Mouse (Mus musculus) heart, adult 8-10 months (tissue): ENCODE results near the gene Dbi. TPM values are rescaled to one million over a fixed set of nuclear protein-coding genes. Genes with fewer than 3 reads are reported as not detected.

Source experiments
- DNase-seq: peaks from one replicate; pipeline ENCODE4 v3.0.0; 2022; ENCODE audit warnings: low spot score
- total RNA-seq, 4 experiments: library from RNA; stranded (reverse); gene quantifications; 2 replicates each; pipeline ENCODE4 v1.2.4; 2022

Dbi gene
- total RNA-seq, 4 experiments from 2014 or later, result 239 to 289 (median 263) TPM

- DNase-seq, result no peak
These were observed 36.9 kb downstream of the Dbi start for GRCm38 (mm10) chr1:120083921-120084517.

DNA sequence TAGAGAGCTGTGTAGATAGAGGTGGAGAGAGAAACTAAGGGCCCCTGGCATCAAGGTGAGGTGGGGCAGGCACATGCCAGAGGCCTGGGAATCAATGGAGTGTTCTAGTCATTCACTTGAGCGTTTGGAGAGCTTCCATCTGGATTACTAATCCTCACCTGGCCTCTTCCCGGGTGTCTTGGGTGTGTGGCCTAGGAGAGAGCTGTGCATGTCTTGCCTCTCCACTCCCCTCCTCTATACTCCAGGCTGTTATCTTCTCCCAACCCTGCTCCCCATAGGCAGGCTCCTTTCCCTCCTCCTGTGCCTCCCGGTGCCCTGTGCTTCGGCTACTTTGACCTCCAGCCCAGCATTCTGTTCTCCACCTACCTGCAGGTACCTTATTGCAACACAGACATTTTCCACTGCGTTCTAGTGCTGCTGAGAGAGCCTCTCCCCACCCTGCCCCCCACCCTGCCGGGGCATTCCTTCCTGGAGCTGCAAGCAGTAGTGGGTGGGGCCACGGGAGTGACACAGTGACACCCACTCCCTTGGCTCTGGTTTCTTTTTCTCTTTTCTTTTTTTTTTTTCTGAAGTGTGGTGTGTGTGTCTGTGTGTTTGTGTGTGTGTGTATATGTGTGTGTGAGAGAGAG, 37.8 kb downstream of the Dbi start:
- DNase-seq, result no peak

- no peak for DNase-seq
These were observed 40.2 kb downstream of the Dbi start for GRCm38 (mm10) chr1:120080632-120081031.

DNA sequence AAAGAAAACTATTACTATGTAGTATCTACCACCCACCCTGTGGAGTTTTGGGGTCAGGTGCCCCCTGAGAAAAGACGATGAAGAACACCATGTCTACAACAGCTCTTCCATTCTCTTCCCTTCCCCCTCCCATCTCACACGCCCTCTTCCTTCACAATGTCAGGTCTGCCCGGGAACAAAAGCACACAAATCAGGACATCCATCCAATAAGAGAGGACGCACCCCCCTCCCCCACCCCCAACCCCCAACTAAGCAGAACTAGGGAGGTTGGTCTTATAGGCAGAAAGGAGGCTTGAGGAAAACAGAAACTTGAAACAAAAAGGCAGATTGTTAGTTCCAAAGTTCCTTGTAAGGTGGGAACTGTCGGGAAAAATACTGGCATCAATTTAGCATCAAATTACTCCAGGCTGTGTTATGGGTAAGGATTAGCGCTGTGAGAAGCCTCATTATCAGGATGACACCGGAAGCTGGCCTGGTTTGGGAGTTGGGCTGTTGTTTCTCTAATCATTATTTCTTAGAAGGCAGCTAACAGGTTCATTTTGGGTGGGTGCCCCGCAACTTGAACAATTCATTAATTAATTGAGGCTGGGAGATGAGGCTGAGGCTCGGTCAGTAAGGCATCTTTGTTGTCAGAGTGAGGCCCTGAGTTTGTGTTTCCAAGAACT, 43.0 kb downstream of the Dbi start:
- no peak for DNase-seq

DNA sequence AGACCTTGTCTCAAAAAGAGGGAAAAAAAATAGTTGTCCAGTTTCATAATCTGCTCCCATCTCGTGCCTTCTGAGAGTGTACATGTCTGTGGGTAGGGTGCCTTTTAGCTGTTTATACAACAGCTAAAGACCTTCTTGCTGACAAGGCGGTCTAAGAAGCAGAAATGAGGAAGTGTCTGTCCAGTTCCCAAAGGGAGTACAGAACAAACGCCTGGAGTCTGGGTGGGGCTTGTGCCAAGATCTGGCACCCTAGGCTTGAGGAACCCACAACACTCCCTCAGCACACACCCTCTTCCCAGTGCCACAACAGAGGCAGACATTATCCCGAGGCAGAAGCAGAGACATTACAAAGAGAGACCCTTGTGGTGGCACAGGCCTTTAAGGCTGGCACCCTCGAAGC, 45.4 kb downstream of the Dbi start:
- DNase-seq, result peak; percentile 42

GRCm38 (mm10) chr1:120074931-120075330, 45.9 kb downstream of the Dbi start:
- DNase-seq, result no peak

DNA sequence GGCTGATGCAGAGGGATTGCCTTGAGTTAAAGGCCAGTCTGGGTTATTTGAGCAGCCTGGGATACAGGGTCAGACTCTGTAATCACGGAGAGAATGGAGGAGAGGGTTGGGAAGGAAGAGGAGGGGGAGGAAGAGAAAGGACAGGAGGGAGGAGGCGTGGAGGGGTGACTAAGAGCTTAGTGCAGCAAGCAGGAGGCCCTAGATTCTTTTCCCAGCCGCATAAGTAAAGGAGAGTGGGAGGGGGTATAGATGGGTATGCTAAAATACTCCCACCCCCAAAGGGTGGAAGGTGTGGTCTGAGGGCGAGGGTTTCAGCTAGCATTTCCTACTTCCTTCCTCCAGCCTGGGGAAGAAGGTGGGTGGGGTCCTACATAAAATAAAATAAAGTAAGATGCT, 46.6 kb downstream of the Dbi start:
- DNase-seq, result no peak

GRCm38 (mm10) chr1:120073519-120074306, 47.2 kb downstream of the Dbi start, which contains the start of gene Tmem37:
Gene Tmem37, minus strand, starts transcription at chr1:120074074.
- peak; percentile 51 for DNase-seq

DNA sequence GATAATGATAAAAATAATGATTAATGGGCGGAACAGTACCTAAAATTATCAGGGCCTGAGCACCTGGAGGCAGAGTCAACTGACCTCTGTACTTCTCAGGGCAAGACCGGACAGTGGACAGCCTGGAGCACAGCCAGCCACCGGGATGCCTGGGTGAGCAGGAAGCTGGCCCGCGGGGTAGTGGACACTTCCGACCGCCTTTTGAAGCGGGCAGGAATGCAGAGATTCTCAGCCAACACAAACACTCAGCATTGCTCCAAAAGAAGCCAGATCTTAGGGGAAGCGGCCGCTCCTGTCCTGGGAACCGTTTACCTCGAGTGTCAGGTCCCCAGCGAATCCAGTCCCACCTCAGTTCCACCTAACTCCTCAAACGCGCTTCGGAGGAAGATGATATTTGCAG, 48.0 kb downstream of the Dbi start:
- DNase-seq, result no peak

GRCm38 (mm10) chr1:120071133-120071532, 49.7 kb downstream of the Dbi start:
- DNase-seq, result no peak

DNA sequence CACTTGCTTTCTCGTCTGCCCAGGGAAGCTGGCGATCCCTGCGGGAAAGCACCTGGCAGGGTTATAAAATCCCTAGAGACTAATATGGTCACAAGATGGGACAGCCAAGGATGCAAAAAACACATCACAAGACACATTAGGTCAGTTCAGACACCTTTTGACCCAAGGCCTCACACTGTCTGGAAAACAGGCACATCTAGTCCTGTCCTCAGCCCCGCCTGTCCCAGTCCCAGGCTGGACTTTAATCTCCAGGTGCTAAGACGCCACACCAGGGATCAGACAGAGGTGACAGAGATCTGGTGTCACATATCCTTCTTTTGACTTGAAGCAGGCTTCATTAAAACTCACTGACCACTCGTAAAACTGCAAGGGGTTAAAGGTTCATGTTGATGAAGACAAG, 50.7 kb downstream of the Dbi start:
- no peak for DNase-seq

DNA sequence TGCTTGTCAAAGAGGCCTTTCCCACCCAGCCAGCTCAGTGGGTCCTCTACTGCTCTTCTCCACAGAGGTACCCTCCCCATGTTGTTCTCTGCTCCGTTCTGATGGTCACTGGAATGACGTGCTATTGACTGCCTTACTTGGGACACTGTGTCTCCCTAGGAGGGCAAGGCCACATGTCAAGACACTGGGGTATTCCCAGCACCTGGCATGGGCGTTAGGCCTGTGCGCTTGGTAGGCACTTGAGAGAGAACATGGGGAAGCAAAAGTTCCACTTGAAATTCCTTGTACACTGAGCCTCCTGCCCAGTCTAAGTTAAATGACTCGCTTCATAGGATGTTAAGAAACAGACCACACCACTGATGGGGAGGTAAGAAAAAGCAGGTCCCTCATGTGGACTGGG, 51.8 kb downstream of the Dbi start:
- DNase-seq, result no peak

GRCm38 (mm10) chr1:120066625-120067024, 54.3 kb downstream of the Dbi start:
- no peak for DNase-seq

- no peak for DNase-seq
These were observed 54.7 kb downstream of the Dbi start for GRCm38 (mm10) chr1:120066159-120066558.

DNA sequence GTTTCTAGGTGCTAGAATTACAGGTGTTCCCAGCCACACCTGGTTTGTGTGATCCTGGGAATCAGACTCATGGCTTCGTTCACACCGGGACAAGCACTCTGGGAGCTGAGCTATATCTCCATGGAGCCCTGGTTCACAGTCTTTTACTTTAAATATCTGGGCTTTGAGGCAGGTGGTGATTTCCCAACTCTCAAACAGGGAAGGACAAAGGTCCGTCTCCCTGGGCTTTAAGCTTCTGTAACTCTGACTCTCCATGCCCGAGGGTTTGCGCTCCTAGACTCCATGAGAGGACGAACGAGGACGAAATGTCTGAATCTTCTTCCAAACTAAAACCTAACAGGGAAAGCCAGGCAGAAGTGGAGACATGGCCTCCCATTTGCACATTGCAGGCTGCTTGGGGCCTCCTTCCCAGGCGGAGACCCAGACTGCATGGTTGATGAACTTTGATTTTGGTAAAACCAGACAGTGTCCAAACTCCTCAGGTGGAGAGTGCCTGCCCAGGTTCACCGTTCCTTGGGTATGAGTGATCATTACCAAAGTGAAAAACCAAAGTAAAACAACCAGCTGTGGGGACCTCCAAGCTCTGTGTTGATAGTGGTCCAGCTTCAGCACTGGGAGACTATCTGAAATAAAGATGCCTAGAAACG, 56.7 kb downstream of the Dbi start:
- DNase-seq, result no peak

Other genes starting within 250 kb of the Dbi start
- gene Tmem177, start 207.9 kb downstream of the Dbi start, total RNA-seq, result 10 to 100 TPM in 2 of 4 experiments, 1 to 10 TPM in 2; 9.6 to 12.2 (median 10.4) TPM
- not detected for gene Cfap221, start 123.8 kb downstream of the Dbi start, total RNA-seq
- not detected for gene Sctr, start 114.2 kb downstream of the Dbi start, total RNA-seq
- gene Tmem37, start 47.0 kb downstream of the Dbi start, total RNA-seq, result 1 to 10 TPM; 6.3 to 8.5 (median 7.1) TPM
- 1 to 10 TPM; 2.7 to 7.8 (median 5.1) TPM for gene 3110009E18Rik, start 109 bp upstream of the Dbi start, total RNA-seq
- 10 to 100 TPM; 25.3 to 29.5 (median 28.3) TPM for gene Steap3, start 151.6 kb upstream of the Dbi start, total RNA-seq
- gene C1ql2, start 219.5 kb upstream of the Dbi start, total RNA-seq, result under 1 TPM in 1 of 4 experiments, not detected in 3; 0.14 TPM